Mouse (Mus musculus) heart, adult 11 months (tissue): ENCODE results near the gene Ankrd13a.
A peak's percentile ranks its signal among the peaks of the same experiment; 100 is the strongest.
"Not testable (repeated sequence)": the region's sequence is repeated elsewhere in the genome, so short reads cannot be mapped to it uniquely, and the experiment has no call there.

Source experiments
- DNase-seq: peaks from one replicate; pipeline ENCODE4 v3.0.0; 2022

Ankrd13a gene

GRCm38 (mm10) chr5:114842155-114842554 lies 67.7 kb downstream of the Ankrd13a start:
- DNase-seq = not testable (repeated sequence)

GRCm38 (mm10) chr5:114842674-114843073 lies 68.2 kb downstream of the Ankrd13a start:
- peak; percentile 76 for DNase-seq

GRCm38 (mm10) chr5:114844371-114844770 lies 69.9 kb downstream of the Ankrd13a start:
- peak; percentile 76 for DNase-seq

GRCm38 (mm10) chr5:114851565-114852236 lies 77.2 kb downstream of the Ankrd13a start:
- peak; percentile 84 for DNase-seq

GRCm38 (mm10) chr5:114853364-114853763 lies 78.9 kb downstream of the Ankrd13a start, which contains the start of gene 4930519G04Rik:
Gene 4930519G04Rik (plus strand): TSS chr5:114853664.
- not testable (repeated sequence) for DNase-seq
